Mouse (Mus musculus) stomach, embryonic 14.5 days (tissue): ENCODE measurements around the gene Gxylt2. TPM values are rescaled to one million over a fixed set of nuclear protein-coding genes. Genes with fewer than 3 reads are reported as not detected.

Experiments
- ATAC-seq: fragments of 200-750 bp; cut with Nextera tagmentation; 2 replicates; pipeline ENCODE4 v1.8.0; 2017; ENCODE audit warnings: low read depth, moderate TSS enrichment; ENCODE audit not compliant: insufficient number of reproducible peaks, insufficient read depth, low FRiP score
- H3K27ac ChIP-seq: fragments of 300-500 bp; sonication (generic); 2 replicates; pipeline ENCODE4 v1.5.1; 2014; ENCODE audit warnings: mild to moderate bottlenecking, low read length, moderate library complexity, mixed read lengths
- H3K27me3 ChIP-seq: fragments of 300-500 bp; sonication (generic); 2 replicates; pipeline ENCODE4 v1.6.1; 2014; ENCODE audit warnings: low read length, control low read depth, mixed read lengths; ENCODE audit not compliant: control insufficient read depth, insufficient read depth
- H3K36me3 ChIP-seq: fragments of 300-500 bp; sonication (generic); 2 replicates; pipeline ENCODE4 v1.6.1; 2014; ENCODE audit warnings: mild to moderate bottlenecking, control low read depth, low read length, moderate library complexity, mixed read lengths; ENCODE audit not compliant: control insufficient read depth, insufficient read depth
- H3K4me1 ChIP-seq: fragments of 300-500 bp; sonication (generic); 2 replicates; pipeline ENCODE4 v1.6.1; 2014; ENCODE audit warnings: low read length, control low read depth, mixed read lengths; ENCODE audit not compliant: control insufficient read depth, insufficient read depth
- H3K4me2 ChIP-seq: fragments of 300-500 bp; sonication (generic); replicated peaks from 2 replicates; pipeline ENCODE4 v1.6.1; 2014; ENCODE audit warnings: low read depth, low read length, control low read depth
- H3K4me3 ChIP-seq: fragments of 300-500 bp; sonication (generic); 2 replicates; pipeline ENCODE4 v1.5.1; 2014; ENCODE audit warnings: low read depth, low read length, control low read depth
- H3K9ac ChIP-seq: fragments of 300-500 bp; sonication (generic); replicated peaks from 2 replicates; pipeline ENCODE4 v1.6.1; 2014; ENCODE audit warnings: low read depth, mild to moderate bottlenecking, control low read depth, low read length, moderate library complexity, mixed read lengths
- H3K9me3 ChIP-seq: fragments of 300-500 bp; sonication (generic); 2 replicates; pipeline ENCODE4 v1.6.1; 2016; ENCODE audit warnings: low read depth, low read length, control low read depth; ENCODE audit not compliant: control insufficient read depth
- WGBS: fragments of 180-500 bp; shearing (Covaris S2); extraction: QIAGEN DNeasy Blood & Tissue Kit; methylation state at CpG from one replicate; pipeline ENCODE4 v1.1.7; 2014; 5-methylcytosine and 5-hydroxymethylcytosine counted together
- polyA plus RNA-seq: library from polyadenylated mRNA; unstranded; fragments of >200 nt; fragmentation: Nextera tagmentation; extraction: Ambion mirVana; gene quantifications from 2 replicates; pipeline ENCODE4 v1.2.1, GENCODE M21; 2014

Gene Gxylt2
- polyA plus RNA-seq, 1 experiment from 2014 or later = 1.7 TPM

DNA sequence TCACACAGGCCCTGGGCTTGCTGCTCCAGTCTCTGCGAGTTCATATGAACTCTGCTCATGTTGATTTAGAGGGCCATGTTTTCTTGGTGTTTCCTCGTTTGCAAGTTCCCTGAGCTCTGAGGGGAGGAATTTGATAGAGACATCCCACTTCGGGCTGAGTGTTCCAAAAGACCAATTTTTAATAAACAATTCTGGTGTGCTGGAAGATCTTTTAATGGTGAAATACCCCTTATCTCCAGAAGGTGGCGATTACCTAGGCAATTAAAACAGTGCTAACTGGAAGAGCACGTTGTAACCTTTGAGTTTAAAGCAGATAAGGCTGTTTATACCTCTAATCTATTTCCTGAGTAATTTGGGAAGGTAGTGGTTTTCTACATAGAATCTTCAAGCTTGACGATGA is 29.6 kb upstream of the Gxylt2 start:
- 13% methylated on average over 6 of the region's 6 CpGs for WGBS
- ATAC-seq = no peak
- H3K36me3 ChIP-seq = no peaks in the 10 kb centered on the region

DNA sequence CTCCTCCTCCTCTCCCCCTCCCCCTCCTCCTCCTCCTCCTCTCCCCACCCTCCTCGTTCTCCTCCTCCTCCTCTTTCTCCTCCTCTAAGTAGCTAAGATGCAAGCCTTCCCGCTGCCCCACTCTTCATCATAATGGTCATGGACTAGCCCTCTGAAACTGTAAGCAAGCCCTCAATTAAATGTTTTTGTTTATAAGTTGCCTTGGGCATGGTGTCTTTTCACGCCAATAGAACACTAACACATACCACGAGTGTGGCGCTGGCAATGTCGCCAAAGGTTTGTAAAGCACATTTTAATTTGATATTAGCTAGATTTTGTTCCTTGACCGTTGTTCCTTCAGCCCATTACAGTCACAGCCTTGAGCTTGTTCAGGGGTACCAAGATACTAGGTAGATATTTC is 28.1 kb upstream of the Gxylt2 start:
- Histone ChIP-seq H3K4me1 (peaks cover 1% of the 10 kb centered on the region; the same call in 1 of the 2 replicates), H3K27ac (no peak overlapping the region), H3K4me2 (no peak overlapping the region), H3K36me3 (no peaks in the 10 kb centered on the region), H3K4me3 (no peak overlapping the region), H3K9ac (no peak overlapping the region), H3K9me3 (no peaks in the 10 kb centered on the region), H3K27me3 (no peaks in the 10 kb centered on the region)
- no peak for ATAC-seq
- 92% methylated on average over 7 of the region's 7 CpGs for WGBS

More for the DNA sequence above, 29.6 kb upstream of the Gxylt2 start:
- no peak overlapping the region for H3K27ac ChIP-seq
- H3K9me3 ChIP-seq = no peaks in the 10 kb centered on the region
- no peaks in the 10 kb centered on the region for H3K27me3 ChIP-seq
- H3K4me3 ChIP-seq = no peak overlapping the region
- peaks cover 3% of the 10 kb centered on the region; the same call in 1 of the 2 replicates for H3K4me1 ChIP-seq
- H3K4me2 ChIP-seq = no peak overlapping the region
- no peak overlapping the region for H3K9ac ChIP-seq

DNA sequence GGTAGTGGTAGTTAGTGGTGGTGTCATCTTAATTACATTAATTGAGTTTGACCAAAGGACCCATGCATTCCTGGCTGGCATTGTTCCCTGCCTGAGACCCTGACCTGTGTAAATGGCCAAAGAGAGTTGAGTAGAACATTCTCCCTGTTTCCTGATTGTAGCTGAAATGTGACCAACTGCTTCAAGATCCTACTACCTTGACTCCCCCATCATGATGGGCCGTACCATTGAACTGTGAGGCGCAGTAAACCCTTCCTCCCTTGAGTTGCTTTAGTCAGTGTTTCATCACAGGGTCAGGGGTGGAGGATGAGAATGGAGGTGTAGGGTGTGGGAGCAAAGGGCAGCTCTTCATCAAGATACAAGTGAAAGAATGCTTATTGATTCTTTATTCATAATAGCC is 25.9 kb upstream of the Gxylt2 start:
- WGBS = 93% methylated on average over 2 of the region's 2 CpGs
- Histone ChIP-seq H3K4me2 (no peak overlapping the region), H3K27me3 (no peaks in the 10 kb centered on the region), H3K9me3 (no peaks in the 10 kb centered on the region), H3K4me3 (no peak overlapping the region), H3K9ac (no peak overlapping the region), H3K4me1 (no peaks in the 10 kb centered on the region), H3K27ac (no peak overlapping the region), H3K36me3 (no peaks in the 10 kb centered on the region)
- ATAC-seq = no peak

DNA sequence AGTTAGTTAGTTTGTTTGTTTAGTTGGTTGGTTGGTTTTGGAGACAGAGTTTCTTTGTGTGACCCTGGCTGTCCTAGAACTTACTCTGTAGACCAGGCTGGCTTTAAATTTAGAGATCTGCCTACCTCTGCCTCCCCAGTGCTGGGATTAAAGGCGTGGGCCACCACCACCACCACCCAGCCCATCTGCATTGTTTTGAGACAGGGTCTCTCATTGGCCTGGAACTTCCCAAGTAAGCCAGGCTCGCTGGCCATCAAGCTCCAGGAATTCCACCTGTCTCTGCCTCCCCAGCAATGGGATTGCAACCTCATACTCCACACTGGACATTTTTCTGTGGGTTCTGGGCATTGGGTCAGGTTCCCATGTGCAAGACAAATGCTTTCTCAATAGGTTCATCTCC is 18.2 kb upstream of the Gxylt2 start:
- Histone ChIP-seq H3K4me2 (no peak overlapping the region), H3K27me3 (no peaks in the 10 kb centered on the region), H3K9ac (no peak overlapping the region), H3K4me3 (no peak overlapping the region), H3K4me1 (no peaks in the 10 kb centered on the region), H3K36me3 (no peaks in the 10 kb centered on the region), H3K9me3 (no peaks in the 10 kb centered on the region), H3K27ac (no peak overlapping the region)
- 80% methylated on average over 2 of the region's 2 CpGs for WGBS
- ATAC-seq = no peak

DNA sequence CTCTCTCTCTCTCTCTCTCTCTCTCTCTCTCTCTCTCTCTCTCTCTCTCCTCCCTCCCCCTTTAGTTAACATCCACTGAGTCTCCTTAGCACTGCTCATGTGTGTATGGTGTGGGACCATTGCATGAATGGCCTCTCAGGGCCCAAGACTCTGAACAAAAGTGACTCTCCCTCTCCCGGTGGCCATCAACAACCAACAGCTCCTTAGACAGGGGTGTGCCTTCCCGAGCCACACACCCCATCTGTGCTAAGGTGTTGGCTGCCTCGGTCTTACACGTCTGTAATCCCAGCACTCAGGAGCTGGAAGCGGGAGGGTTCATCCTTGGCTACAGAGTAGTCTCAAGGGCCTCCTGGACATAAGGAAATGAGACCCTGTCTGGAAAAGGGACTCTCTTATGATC is 4.5 kb upstream of the Gxylt2 start:
- Histone ChIP-seq H3K4me1 (no peaks in the 10 kb centered on the region), H3K9ac (no peak overlapping the region), H3K27me3 (no peaks in the 10 kb centered on the region), H3K9me3 (no peaks in the 10 kb centered on the region), H3K36me3 (no peaks in the 10 kb centered on the region), H3K27ac (no peak overlapping the region), H3K4me2 (no peak overlapping the region), H3K4me3 (no peak overlapping the region)
- 81% methylated on average over 5 of the region's 5 CpGs for WGBS
- ATAC-seq = no peak

DNA sequence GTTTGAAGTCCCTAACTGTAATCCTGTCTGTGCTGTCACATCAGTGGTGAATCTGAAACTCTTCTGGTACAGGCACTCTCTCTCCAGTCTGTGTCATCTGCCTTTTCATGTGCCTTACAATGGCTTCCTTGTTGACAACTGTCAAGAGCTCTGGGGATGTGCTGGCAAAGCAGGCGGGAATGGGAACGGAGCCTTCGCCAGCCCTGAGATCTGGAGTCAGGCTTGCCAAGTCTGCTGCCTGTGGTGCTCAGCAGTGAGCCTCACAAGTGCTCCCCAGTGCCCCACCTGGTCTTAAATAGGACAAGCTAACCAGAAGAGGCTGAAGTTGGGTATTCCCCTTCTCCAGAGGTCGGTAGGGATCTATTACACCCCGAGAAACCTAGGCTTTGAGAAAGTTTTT is 3.8 kb upstream of the Gxylt2 start:
- no peaks in the 10 kb centered on the region for H3K9me3 ChIP-seq
- no peak overlapping the region for H3K27ac ChIP-seq
- no peak for ATAC-seq
- no peak overlapping the region for H3K4me3 ChIP-seq
- no peak overlapping the region for H3K4me2 ChIP-seq
- H3K4me1 ChIP-seq = no peaks in the 10 kb centered on the region; the same call in 1 of the 2 replicates
- H3K9ac ChIP-seq = no peak overlapping the region
- WGBS = 78% methylated on average over 5 of the region's 5 CpGs
- no peaks in the 10 kb centered on the region for H3K27me3 ChIP-seq
- no peaks in the 10 kb centered on the region for H3K36me3 ChIP-seq

DNA sequence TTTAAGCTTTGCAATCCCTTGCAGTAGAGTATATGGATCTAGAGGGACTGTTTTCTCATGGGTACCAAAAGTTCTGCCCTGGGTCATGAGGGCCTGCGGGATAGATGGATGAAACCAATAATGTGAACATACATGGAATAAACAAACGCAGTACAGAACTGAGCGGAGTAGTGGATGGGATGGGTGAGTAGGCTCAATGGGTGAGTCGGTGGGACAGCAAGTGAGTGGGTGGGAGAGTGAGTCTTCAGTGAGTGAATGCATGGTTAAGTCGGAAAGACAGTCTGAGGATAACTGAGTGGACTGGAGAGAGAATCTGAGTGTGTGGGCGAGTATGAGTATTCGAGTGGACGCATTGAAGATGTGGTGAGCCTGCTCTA is 349 bp upstream of the Gxylt2 start:
- Histone ChIP-seq H3K9ac (peak overlapping the region; percentile 50; the same call in 1 of the 2 replicates), H3K4me2 (peak overlapping the region; percentile 94), H3K4me1 (no peaks in the 10 kb centered on the region; the same call in 1 of the 2 replicates), H3K4me3 (peak overlapping the region; percentile 56), H3K36me3 (no peaks in the 10 kb centered on the region), H3K27me3 (no peaks in the 10 kb centered on the region), H3K9me3 (no peaks in the 10 kb centered on the region), H3K27ac (no peak overlapping the region)
- 30% methylated on average over 8 of the region's 8 CpGs for WGBS
- no peak for ATAC-seq

DNA sequence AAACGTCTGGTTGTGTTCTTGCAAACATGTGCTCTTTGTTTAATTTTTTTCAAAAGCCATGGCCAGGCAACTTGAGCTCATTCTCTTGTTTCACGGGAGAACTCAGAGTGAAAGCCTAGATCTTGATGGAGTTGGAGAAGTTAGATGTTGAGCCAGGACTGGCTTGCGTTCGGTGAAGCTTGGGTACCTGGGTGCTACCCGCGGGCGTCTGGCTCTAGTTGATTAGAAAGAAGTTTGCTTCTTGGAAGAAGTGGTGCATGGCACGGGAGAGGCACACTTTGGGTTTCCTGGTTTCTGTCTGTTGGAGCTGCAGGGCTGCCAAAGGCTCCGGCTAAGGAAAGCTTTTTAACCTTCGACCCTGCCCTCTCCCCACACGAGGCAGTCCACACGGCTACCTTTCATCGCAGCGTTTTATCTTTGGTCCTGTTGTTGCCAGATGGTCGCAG is 855 bp downstream of the Gxylt2 start:
- Histone ChIP-seq H3K4me3 (peak overlapping the region; percentile 56), H3K27me3 (no peaks in the 10 kb centered on the region), H3K4me2 (peak overlapping the region; percentile 94), H3K36me3 (no peaks in the 10 kb centered on the region), H3K9ac (no peak overlapping the region), H3K9me3 (no peaks in the 10 kb centered on the region), H3K27ac (no peak overlapping the region), H3K4me1 (no peaks in the 10 kb centered on the region; the same call in 1 of the 2 replicates)
- 4% methylated on average over 15 of the region's 15 CpGs for WGBS
- no peak for ATAC-seq

DNA sequence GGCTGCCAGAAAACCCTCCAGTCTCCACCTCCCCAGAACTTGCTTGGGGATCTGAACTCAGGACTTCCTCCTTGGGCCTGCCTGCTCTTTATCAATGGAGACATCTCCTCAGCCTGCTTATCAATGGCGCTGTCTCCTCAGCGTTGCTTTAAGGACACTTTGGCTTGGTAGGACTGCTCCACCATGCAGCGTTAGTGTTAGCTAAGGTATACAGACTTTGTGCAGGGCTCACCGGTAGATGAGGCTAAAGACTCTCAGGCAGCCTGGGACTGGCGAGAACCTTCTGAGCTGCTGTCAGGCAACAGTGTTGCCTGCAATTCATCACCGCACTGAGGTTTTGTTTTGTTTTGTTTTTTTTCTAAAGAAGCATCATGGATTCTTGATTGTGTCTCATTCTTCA is 2.3 kb downstream of the Gxylt2 start:
- Histone ChIP-seq H3K4me2 (no peak overlapping the region), H3K36me3 (no peaks in the 10 kb centered on the region), H3K27ac (no peak overlapping the region), H3K9ac (no peak overlapping the region), H3K4me3 (no peak overlapping the region), H3K27me3 (no peaks in the 10 kb centered on the region), H3K4me1 (no peaks in the 10 kb centered on the region; the same call in 1 of the 2 replicates), H3K9me3 (no peaks in the 10 kb centered on the region)
- ATAC-seq = no peak
- WGBS = 67% methylated on average over 6 of the region's 6 CpGs
